Mouse (Mus musculus) adrenal gland, adult 2 months (tissue): ENCODE measurements around the gene Kmt5b. TPM values are rescaled to one million over a fixed set of nuclear protein-coding genes. Genes with fewer than 3 reads are reported as not detected.
A peak's percentile ranks its signal among the peaks of the same experiment; 100 is the strongest.

Source experiments
- DNase-seq: peaks from one replicate; pipeline ENCODE4 v3.0.0; 2021
- polyA plus RNA-seq: library from polyadenylated mRNA; depleted of rRNA; stranded (reverse); fragments of >200 nt; gene quantifications from 2 replicates; pipeline ENCODE4 v1.2.3, GENCODE M21; 2012
- total RNA-seq, 2 experiments: library from RNA; stranded (reverse); gene quantifications; 2 replicates each; pipeline ENCODE4 v1.2.3; 2021

The Kmt5b gene
- total and polyA plus RNA-seq, 3 experiments: 14.9 to 52.5 (median 40.6) TPM

DNA sequence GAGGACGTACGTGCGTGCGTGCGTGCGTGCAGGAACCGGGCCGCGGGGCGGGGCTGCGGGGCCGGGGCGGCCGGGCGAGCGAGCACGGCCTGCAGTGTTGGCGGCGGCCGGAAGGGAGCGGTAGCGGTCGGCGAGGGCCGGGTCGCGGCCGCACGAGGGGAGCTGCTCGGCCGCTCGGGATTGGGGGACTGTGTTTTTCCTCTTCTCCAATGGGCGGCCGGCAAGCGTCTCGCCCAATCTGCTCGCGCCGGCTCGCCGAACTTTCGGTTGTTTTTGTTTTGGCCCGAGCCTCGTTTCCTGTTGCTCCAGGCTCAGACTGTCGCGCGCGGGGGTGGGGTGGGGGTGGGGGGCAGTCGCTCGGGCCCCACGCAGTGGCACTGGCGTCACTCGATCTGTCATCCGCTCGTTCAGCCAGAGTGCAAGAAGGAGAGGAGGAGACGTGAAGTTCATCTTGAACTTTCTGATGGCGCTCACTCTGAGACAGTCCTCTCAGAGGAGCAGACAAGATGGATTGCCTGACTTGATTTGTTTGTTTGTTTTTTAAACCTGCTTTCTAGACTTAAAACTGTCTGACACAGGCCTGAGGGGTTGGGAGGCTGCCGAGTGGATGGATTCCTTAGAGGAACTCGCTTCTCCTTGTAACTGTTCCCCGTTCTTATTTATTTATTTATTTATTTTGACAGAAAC lies 1.6 kb downstream of the Kmt5b start:
- peak; percentile 97 for DNase-seq

DNA sequence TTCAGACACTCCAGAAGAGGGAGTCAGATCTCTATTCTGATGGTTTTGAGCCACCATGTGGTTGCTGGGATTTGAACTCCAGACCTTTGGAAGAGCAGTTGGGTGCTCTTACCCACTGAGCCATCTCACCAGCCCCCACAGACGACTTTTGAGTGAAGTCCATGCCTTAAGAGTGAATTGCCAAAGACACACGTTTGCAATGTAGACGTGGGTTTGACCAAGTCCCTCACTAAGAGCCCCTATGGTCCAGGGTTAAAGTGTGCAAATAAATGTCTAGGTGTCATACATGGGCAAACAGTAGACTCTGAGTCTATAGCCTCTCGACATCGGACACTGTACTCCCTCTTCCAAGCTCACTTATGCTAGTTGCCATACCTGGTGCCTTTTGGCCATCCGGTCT lies 2.3 kb downstream of the Kmt5b start:
- DNase-seq: peak; percentile 17

DNA sequence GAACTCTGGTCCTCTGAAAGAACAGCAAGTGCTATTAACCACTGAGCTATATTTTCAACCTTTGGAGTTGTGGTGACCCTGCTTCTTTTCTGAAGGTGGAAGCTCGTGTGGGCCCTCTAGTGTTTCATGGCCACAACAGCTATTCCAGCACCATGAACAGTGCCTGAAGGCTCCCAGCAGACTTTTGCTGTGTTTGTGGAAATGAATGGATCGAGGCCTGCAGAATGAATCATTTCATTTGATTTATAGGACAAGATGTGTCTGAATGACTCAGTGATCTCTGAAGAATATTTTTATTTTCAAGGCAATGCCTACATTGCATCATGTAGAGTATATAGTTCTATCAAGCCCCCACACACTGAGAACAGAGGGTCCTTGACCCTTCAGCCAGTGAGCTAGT lies 6.9 kb downstream of the Kmt5b start:
- DNase-seq: peak; percentile 75

DNA sequence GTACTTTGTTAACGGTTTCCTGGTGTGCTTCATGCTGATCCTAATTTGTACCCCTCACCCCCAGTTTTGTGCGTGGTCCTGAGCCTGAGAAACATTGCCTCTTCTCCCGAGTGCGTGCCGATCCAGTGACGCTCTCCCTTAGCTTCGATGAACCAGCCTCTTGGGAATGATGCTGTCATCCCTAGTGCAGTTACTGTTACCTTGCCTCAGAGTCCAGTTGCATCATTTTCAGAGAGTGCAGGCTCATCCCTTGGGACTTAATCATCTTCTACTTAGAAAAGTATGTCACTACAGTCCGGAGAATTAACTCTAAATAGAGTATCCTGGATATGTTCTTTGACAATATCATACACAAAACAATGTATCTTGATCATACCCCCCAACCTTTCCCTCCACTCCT lies 11.5 kb downstream of the Kmt5b start:
- DNase-seq: peak; percentile 30

DNA sequence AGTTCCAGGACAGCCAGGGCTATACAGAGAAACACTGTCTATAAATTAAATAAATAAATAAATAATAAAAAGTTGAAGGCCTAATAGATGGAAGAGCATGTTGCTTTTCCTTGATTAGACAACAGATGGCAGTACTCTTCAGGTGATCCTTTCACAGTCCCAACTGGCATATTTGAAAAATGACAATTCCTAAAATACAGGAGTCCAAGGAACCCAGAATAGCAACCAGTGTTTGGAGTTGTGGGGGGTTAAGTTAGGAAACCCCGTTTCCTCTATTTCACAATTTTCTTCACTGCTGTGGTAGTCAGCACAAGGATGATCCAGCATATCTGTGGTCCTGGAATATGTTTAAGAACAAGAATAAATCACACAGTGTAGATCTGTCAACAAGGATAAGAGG lies 22.9 kb downstream of the Kmt5b start:
- no peak for DNase-seq

DNA sequence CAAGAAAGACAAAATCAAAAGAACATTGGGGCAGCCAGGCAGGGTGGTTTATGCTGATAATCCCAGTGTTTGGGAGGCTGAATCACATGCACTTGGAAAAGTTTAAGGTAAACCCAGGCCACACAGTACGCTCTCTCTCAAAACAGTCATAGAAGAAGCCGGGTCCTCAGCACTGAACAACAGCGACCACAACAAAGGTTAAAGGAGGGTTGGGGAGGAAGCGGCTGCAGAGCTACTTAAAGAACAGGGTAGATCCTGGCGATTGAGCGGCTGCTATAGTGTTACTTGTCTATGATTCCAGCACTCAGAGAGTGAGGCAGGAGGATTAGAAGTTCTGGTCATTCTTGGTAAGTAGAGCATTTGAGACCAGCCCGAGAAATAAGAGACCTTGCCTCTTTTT lies 38.3 kb downstream of the Kmt5b start:
- DNase-seq: no peak

DNA sequence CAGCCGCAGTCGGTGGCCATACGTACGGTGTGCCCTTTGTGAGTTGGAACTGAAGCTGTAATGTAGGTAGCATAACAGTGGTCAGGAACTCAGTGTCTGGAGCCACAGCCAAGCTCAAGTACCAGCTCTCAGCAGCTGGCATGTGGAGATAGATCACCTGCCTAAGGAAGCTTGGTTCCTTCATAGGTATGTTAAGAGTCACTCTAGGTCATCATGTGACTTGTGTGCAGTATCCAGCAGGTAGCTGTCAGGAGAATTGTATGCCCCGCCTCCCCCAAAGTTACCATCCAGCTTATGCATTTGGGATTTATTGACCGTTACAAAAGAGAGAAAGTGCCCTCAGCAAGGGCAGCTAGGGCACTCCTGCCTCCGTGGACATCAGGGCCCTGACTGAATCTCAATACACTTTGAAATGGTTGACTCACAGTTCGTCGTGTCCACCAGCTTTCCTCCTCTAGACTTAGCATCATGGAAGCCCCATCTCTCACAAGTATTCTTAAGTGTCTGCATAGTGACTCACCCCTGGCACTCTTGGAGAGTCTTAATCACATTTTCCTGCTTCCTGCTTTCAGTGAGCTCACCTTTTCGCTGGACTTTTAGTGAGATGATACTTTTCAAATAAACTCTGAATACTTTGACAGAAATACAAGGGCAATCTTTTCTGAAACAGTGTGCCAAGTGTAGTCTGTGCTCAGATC lies 43.5 kb downstream of the Kmt5b start:
- DNase-seq: no peak

DNA sequence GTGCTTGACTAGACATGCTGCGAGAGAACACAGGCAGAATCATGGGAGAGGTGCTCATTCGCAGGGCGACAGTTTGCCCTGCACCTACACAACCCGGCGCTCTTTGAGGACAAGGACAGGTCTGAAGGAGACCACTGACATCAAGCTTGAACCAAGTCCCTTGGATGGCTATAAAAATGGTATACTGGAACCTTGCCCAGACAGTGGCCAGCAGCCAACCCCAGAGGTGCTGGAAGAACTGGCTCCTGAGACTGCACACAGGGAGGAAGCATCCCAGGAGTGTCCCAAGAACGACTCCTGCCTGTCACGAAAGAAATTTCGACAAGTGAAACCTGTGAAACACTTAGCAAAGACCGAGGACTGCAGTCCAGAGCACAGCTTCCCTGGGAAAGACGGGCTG lies 47.2 kb downstream of the Kmt5b start:
- peak; percentile 45 for DNase-seq

DNA sequence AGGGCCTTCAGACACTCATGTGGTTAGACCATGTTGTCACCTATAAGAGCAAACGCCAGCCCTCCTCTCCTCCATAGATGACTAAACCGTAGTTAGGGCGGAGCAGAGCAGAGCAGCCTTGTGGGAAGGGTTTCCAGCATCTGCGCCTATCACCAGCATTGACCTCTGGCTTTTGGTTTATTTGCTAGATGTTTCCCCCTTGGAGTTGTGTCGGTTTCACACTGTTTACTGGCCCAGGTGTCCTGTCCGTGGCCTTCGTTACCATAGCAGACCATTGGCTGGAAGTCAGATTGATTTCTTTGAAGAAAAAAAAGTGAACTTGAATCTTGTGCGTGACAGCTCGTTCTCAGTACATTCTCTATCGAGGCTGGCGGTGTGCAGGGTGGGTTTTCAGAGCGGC lies 48.6 kb downstream of the Kmt5b start:
- no peak for DNase-seq

DNA sequence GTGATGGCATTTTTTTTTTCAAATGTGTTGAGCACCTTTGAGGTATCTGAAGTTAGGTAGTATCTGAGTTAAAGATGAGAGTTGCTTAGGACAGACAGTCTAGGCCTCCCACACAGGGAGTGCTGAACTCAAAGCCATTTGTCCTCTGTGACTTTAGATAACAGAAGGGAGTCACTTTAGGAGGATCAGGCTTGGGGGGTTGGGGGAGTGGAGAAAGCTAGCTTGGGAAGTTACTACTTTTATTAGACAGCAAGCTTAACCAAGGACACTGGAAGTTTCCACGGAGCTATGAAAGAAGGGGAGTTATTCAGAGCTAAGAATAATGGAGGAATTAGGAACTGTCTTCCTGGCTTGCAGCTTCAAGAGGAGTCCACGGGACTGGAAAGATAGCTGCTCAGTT lies 51.9 kb downstream of the Kmt5b start:
- DNase-seq: no peak

DNA sequence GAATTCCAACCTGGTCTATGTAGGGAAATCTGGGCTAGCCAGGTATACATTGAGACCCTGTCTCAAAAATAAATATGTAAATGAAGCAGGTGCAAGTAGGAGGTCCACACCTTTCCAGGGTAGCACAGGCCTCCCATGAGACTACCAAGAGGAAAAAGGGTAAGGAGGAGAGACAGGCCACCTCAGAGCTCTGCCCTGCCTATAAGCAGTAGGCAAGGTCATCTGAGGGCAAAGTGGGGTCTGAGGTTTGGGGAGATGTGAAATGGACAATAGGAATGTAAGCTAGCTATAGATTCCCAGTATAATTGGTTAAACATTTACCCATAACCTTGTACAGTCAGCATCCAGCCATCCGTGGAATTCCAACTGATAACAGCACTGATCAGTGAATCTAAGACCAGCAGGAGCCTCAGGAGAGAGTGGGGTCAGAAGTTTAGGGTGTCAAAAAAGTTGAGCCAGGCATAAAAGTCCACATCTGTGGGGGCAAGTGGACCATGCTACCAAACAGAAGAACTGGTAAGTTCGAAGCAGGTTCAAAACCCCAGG lies 52.8 kb downstream of the Kmt5b start:
- DNase-seq: no peak

DNA sequence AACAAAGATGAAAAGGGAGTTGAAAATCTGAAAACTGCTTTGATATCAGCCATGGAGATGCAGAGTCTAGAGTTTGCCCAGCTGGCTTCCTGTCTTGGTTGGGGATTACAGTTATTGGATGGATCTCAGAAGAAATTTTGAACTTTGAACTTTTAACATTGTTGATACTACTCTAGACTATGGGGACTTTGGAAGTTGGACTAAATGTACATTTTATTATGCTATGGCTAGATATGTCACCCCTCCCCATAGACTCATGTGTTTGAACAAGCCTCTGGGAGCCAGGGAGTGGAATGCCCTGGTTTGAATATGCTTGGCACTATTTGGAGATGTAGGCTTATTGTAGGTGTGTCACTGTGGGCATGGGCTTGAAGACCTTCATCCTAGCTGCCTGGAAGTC lies 57.8 kb downstream of the Kmt5b start:
- DNase-seq: no peak

DNA sequence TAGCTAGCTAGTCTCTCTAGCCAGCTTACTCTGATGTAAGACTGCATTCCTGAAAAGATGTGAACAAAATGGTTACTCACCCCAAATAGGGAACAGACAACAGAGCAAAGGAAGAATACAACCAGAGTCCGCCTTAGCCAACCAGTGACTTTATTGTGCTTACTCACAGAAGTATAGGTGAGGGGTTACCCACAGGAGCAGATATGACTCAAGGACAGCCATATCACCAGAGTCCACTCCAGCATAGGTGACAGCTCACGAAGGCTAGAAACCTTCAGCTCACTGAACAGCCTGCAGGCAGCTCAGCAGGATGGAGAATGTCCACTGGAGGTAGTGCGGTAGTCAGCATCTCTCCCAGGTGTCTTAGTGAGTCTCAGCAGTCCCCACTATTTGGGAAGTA lies 62.6 kb downstream of the Kmt5b start:
- no peak for DNase-seq

DNA sequence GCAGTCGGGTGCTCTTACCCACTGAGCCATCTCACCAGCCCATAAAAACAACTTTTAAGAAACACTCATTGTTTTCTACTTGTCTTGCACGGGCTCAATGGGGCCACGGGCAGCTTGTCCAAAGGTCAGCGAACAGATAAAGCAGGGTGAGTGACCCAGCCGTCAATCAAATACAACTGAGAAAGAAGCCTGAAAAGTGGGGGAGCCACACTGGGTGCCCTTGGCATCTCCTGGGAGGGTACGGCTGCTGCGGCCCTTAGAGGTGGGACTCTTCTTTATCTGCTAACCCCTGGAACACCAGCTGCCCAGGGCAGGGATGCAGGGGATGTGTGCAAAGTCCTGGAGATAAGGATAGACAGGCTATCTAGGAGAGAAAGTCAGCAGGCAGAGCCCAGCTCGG lies 64.5 kb downstream of the Kmt5b start:
- DNase-seq: no peak

DNA sequence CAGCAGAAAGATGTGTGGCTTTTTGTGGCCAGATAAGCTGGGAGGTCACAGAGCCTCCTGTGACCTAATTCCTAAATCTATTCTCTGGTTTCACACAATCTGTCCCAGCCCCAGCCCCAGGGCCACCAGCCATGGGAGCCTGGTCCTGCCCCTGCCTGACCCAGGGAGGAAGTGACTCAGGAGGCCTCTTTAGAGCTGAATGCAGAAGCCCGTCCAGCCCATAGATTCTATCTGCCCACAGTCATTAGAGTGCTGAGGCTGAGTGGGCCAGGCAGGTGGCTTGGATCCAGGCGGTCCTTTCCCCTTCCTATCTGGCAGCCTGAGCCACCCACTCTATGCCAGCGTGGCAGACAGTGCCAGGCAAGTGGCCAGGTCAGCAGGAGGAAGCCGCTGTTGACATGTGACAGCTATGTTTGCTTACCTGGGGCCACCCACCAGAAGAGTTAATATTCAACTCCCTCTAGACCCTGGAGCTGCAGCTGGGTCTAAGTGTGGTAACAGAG lies 65.7 kb downstream of the Kmt5b start:
- DNase-seq: peak; percentile 74

DNA sequence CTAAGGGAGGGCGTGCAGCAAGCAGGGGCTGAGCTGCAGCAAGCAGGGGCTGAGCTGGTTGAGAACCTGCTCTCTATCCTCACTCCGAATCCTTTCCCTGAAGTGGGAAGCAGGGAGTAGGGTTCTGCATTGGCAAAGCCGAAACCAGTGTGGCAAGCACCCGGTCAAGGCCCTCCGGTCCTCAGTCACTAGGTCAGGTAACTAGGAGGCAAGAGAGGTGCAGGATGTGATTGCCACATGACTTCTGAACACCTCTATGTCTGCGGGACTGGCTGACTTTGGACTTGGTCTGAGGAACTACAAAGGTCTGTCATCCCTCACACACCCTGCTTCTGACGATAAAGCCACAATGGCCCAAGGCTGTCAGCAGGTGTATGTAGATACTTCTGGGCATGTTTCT lies 67.1 kb downstream of the Kmt5b start:
- no peak for DNase-seq

DNA sequence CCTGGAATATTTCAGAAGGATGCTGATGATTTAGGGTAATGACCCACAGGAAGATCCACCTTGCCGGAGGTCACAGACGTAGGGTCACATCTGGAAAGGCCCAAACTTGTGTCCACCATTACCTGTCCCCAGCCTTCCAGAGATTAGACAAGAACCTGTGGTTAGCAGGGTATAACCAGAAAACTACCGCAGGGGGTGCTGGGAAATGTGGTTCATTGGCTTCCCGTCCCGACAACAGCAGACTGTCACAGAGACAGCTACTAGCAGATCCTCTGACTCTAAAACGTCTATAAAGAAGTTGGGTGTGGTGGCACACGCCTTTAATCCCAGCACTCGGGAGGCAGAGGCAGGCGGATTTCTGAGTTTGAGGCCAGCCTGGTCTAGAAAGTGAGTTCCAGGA lies 69.6 kb downstream of the Kmt5b start:
- no peak for DNase-seq

DNA sequence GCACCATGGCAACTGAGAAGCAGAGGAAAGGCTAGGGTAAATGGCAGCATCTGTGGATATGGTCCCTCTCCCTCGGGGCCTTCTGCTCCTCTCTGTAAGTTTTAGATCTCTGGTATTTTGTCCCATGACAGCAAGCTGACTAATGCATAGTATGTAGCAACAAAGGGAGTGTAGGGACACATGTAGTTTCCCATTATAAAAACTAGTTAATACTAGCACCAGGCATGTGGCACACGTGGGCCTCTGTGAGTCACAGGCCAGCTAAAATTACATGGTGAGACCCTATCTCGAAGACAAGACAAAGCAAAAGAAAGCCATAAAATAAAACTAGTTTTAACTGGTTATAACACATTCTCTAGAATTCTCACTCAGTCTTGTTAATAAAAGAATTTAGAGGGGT lies 71.7 kb downstream of the Kmt5b start:
- no peak for DNase-seq

DNA sequence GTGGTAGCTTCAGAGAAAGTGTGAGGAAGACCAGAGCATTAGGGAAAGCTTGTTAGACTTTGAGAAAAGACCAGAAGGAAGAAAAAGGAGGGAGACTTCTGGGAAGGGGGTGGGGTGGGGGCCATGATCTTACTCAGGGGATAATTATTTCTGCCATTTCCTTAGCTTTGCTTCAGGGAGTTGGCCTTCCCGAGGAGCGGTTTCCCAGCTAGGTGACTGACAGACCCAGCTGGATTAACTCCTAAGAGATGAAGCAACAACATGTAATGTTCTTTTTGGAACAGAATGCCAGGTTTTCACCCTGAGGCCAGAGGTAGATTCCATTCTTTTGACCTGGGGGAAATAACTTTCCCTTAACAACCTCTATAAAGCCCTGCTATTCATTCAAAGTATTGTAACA lies 72.5 kb downstream of the Kmt5b start:
- no peak for DNase-seq

DNA sequence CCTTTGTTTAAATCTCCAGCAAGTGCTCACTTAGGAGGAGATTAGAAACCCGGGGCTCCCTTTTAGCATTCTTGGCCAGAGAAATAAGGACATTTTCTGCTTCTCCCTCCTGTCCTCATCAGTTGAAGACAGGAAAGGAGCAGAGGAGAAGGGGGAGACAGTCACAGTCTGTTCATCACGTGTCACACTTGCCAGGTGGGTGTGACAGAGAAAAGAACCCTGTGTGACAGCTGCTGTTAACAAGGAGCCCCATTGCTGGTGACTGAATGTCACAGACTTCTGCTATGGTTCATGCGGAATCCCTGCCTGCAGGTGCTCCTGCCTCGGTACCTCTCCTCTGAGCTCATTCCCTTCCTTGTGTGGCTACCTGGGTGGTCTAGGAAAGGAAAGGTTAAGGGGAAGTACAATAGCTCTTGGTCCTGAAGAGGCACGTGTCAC lies 73.0 kb downstream of the Kmt5b start:
- no peak for DNase-seq

DNA sequence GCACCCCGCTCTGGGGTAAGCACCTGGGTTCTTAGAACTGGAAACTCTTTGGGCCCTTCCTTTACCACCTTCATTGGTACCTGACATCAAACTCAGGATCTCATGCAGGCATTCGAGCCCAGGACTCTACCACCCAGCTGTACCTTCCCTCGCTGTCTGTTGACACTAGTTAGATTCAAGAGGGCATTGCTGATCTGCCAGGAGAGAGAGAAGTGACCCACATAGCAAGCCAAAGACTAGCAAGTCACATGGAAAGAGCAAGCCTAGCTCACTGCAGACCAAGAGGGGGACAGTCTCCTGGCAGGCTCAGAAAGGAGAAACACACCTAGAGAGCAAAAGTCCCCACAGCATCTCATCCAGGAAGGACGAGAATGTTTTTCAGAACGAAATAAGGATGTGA lies 73.5 kb downstream of the Kmt5b start:
- no peak for DNase-seq

DNA sequence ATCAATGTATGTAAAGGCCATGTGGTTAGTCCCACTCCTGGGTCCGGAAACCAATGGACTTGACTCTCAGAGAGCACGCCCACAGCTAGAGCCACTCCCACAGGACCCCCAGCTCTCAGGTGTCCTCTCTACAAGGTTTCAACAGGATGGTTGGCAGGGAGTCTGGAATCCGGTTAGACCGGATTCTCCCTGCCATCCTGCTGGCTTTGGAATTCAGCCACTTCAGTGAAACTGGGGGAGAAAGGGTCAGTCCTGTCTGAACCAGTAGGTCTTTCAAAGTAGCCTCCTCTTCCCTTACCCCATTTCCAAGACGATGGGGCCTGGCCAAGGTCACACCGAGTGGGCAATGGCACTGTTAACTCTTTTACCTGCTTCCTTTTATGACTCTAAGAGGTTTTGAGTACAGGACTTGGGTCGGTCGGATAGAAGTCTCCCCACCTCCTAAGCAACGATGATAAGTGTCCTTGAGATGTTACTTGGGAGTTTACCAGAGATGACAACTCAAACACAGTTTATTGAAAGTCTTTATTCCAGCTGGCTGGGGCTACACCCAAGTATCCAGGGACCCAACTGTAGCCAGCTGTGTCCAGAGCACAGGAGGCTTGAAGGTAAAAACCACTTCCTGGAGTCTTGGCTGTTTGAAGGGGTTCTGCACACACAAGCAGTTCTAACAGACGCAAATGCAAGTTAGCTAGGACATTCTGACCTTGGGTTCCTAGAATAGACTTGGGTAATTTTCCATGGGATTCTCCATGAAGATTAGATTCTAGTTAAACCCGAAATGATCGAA lies 75.3 kb downstream of the Kmt5b start:
- DNase-seq: no peak

DNA sequence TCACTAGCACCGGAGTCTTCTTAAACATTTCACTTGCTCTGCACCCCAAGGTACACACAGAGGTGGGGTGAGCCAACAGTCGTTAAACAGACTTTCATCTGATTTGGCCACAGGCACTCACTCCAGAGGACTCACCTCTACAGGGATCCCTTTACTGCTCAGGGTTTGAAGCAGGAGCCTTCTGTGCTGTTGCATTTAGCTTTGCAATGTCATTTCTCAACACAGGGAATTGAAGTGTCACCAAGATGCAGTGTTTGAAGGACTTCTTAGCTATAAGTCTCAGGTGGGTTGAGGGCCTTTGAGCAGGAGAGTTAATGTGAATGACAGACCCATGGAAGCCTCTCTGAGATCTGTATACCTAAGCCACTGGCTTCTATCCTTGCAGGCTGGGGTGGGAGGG lies 76.4 kb downstream of the Kmt5b start:
- DNase-seq: no peak
